Mouse (Mus musculus): Measurements from ENCODE around the gene Dync1i1.

DNA sequence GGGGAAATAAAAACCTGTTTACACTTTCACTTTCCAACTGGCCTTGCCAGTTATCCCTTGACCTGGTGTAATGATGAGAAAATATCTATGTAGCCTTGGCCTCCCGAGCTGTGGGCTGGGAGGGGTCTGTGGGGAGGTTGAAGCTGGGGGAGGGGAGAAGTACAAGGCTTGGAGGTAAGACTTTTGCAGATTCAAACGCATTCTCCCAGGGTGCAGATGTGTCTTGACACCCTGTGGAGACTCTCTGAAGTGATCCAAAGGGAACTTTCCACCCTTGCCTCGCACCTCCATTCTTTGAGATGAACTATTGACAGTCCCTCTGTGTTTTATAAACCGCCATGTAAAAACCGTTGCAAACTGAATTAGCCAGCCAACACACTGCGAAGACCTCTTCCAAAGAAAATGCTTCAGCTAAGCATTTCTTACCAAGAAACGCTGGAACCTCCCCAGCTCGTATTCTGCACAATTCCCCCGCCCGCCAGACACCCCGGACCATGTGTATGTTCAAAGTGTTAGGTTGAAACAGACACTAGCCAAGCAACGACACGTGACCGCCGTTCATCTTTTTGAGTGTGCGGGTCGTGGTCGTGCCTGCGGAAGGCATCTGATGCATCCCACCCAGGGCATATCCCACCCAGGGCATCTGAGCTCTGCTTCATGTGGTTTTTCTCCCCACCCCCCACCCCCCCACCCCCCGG is 133.6 kb downstream of the Dync1i1 start:
- TF ChIP-seq CTCF (IDR thresholded peaks at IDR 0.05; ENCODE audit: insufficient read depth, low read length) (no peak), POLR2A (IDR thresholded peaks at IDR 0.05; ENCODE audit: borderline replicate concordance, extremely low read depth, low read depth, low read length) (no peak)

All from lung, adult 2 months (tissue).